Mouse (Mus musculus) testis, postnatal 14 days (tissue): ENCODE measurements at regions not wholly inside any gene's neighbourhood (a gene's known extent, or its start where the extent isn't known, plus 50 kb on each side); places are given as distances from the start of the nearest gene placed in this dataset.

Experiments
- DNase-seq: peaks from one replicate; pipeline ENCODE4 v3.0.0; 2021; ENCODE audit warnings: low spot score

DNA sequence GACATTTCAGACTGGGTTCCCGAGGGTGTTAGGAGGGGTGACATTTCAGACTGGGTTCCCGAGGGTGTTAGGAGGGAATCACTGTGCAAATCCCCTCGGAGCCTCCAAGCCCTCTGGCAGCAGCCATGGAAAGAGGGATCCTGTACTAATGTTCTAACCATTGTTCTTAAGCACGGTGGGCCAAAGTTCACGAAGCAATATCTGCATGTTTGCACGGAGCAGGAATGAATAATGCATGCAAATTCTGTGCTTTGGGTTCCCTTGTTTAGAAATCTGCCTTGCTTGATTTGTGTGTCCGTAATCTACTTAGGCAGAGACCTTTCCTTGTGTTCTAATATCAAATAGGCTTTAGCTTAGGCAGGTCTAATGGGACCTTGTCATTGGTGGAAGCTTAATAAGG is 55.9 kb upstream of the Zfp280d start:
- DNase-seq, result no peak

DNA sequence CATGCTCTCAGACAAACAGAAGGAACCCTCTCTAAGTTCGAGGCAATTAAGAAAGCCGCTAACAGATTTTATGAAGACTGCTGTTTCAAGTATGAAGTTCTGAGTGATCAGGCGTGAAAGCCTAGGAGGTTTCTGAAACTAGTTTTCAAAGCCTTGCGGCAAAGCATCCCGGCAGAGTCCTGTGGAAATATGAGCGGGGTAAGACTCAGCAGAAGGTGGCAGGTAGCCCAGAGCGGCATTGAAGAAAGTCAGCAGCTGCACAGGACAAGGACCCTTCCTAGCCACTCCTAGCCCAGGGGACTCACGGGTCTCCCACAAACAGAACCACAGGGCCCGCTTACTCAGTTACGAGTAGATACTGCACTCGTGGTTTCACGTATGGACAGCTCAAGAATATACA is 54.8 kb upstream of the Zfp280d start:
- no peak for DNase-seq

DNA sequence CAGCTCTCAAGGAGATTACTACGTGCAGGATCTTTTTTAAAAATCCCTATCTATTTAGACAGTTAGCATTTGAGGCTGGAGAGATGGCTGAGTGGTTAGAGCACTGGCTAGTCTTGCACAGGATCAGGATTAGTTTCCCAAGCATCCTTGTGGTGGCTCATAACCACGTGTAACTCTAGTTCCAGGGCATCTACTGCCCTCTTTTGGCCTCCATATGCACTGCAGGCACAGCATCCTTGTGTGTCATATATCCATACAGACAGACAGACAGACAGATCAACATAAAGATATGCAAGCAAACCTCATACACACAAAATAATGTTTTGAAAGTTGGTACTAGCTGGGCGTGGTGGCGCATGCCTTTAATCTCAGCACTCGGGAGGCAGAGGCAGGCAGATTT is 53.3 kb upstream of the Zfp280d start:
- no peak for DNase-seq
